Comparison of ENCODE assay signal across 21 mouse cellular contexts in the genomic region with DNA sequence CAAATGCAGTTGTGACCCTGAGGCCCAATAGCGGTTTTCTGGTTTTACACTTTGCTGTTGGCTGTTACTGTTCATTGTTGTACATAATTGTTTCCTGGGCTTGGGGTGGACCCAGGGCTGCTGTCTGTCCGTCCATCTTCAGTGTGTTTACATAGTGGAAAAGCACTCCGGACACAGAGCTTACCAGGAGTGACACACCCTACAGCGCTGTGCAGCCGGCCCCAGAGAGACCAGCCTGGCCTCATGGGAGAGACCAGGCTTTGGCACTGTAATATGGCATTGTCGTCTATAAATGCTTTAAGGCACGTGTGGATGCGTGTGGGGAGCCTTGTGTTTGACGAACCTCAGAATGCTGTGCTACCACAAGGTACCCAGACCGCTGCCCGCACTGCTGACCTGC. TPM values are rescaled to one million over a fixed set of nuclear protein-coding genes. Genes with fewer than 3 reads are reported as not detected.
"Had no signal": no experiment of that assay in that cellular context is flagged by ENCODE, and none has a peak within 500 bp of the region (broad histone marks: within the 10 kb centered on the region; RNA-seq: fewer than 3 reads in every experiment).

No protein-coding gene starts in this region.

- H3K36me3 ChIP-seq: limb, embryonic 13.5 days; midbrain, embryonic 13.5 days; neural tube, embryonic 15.5 days had no signal

- H3K27me3 ChIP-seq: kidney, embryonic 15.5 days; limb, embryonic 13.5 days; midbrain, embryonic 13.5 days; neural tube, embryonic 15.5 days had no signal

- DNase-seq: kidney, adult 2 months; kidney, postnatal 14 days; left cerebral cortex, postnatal 4 days; lung, embryonic 14.5 days; right cerebral cortex, adult 18-20 months; right cerebral cortex, postnatal 4 days; spleen, adult 18-20 months; thymus, adult 2 months; thymus, postnatal 25 days had no signal

- H3K9ac ChIP-seq: kidney, embryonic 15.5 days; limb, embryonic 13.5 days; liver, embryonic 14.5 days; lung, embryonic 14.5 days; midbrain, embryonic 13.5 days; neural tube, embryonic 15.5 days had no signal

- H3K27ac ChIP-seq: hindbrain, postnatal 0 days; kidney, embryonic 15.5 days; limb, embryonic 13.5 days; liver, embryonic 14.5 days; midbrain, embryonic 13.5 days; neural tube, embryonic 15.5 days had no signal

- H3K4me2 ChIP-seq: kidney, embryonic 15.5 days; limb, embryonic 13.5 days; lung, embryonic 14.5 days; midbrain, embryonic 13.5 days; neural tube, embryonic 15.5 days had no signal

- H3K4me3 ChIP-seq: kidney, embryonic 15.5 days; limb, embryonic 13.5 days; midbrain, embryonic 13.5 days; myocyte; neural tube, embryonic 15.5 days had no signal

- H3K4me1 ChIP-seq: limb, embryonic 13.5 days had no signal

- H3K9me3 ChIP-seq: kidney, embryonic 15.5 days; limb, embryonic 13.5 days; midbrain, embryonic 13.5 days; neural tube, embryonic 15.5 days had no signal

RNA-seq across cellular contexts. Expression of a gene that starts 19.0 kb away (rescaled TPM):
- polyA plus RNA-seq: neural tube, embryonic 11.5 days had no signal

RNA-seq across cellular contexts. Expression of a gene that starts 30.5 kb away (rescaled TPM):
- polyA plus RNA-seq: hindbrain, postnatal 0 days; intestine, embryonic 14.5 days; kidney, adult 2 months; kidney, embryonic 15.5 days; limb, embryonic 13.5 days; liver, adult 2 months; liver, embryonic 14.5 days; lung, embryonic 14.5 days; midbrain, embryonic 13.5 days; myocyte; neural tube, embryonic 11.5 days; neural tube, embryonic 15.5 days; stomach, embryonic 14.5 days; urinary bladder, adult 2 months had no signal
